Mouse (Mus musculus) adrenal gland, postnatal 14 days (tissue): ENCODE results near the gene Tifa. TPM values are rescaled to one million over a fixed set of nuclear protein-coding genes. Genes with fewer than 3 reads are reported as not detected.
"Not testable (repeated sequence)": the region's sequence is repeated elsewhere in the genome, so short reads cannot be mapped to it uniquely, and the experiment has no call there.

Experiments used
- DNase-seq: peaks from one replicate; pipeline ENCODE4 v3.0.0; 2021; ENCODE audit warnings: mixed read lengths
- long read RNA-seq, 2 experiments: library from polyadenylated mRNA; stranded (forward); transcript quantifications; one replicate each; pipeline ENCODE4 v2.0.0; 2021
- total RNA-seq: library from RNA; stranded (reverse); gene quantifications from 2 replicates; pipeline ENCODE4 v1.2.3, GENCODE M21; 2021

Tifa gene
- 3.0 and 5.2 TPM in 2 replicates for total RNA-seq
- long read RNA-seq, experiment 1, transcript Tifa-201 (3 exons, 2,245 nt) = major isoform, 5 of 11 reads
- long read RNA-seq, experiment 1, partial matches to known transcripts = 0 of 11 reads
- long read RNA-seq, experiment 1, other reads (novel, unspliced or antisense) = 4 of 11 reads
- long read RNA-seq, experiment 2, partial matches to known transcripts = 0 of 2 reads
- long read RNA-seq, experiment 2, other reads (novel, unspliced or antisense) = 0 of 2 reads

- peak; percentile 81 for DNase-seq
Observed at GRCm38 (mm10) chr3:127789500-127790191, at the start of gene Tifa. Tifa (plus strand) TSS chr3:127789805.

DNA sequence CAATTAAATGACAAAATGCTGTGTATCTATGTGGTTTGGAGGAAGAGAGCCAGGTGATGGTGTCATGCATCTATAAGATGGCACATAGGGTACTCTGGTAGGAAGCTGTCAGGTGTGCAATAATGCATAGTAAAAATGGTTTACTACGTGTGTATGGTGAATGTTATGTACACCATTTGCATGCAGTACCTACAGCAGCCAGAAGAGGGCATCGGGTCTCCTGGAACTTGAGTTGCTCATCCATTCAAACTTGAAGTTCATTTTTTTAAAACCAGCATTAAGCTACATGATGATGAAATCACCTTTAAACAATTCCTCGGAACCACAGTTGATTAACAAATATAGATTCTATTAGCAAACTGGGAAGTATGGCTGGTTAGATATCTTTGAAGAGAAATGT is 48.1 kb upstream of the Tifa start:
- DNase-seq = no peak

DNA sequence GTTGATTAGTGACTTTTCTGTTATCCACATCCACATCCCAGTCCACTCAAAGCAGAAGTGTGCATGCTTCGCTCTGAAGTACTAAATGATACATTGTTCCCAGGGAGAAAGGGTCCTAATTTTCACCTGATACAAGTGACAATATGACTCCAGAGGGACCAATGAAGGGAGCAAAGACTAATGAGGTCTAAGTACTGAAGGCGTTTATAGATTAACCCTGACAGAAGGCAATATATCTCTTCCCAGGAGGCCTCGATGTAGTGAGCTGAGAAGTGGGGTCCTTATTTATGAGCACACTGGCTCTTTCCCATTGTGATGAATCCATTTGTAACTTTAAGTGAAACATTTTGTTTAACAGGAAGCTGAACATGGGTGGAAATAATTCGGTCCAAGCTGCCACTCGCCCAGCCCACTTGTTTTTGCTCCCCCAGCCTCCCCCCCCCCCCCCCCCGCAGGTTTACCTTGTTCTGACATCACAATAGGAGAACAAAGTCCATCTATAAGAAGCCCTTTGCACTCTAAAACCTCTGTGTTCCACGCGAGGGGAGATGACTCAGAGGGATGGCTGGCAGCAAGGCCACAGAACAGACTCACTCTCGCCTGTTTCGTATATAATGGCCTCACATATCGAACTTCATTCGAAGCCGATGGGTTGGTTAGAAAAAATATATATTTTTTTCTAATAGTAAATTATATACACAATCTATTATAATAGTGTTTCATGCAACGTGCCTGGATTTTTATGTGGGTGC is 45.8 kb upstream of the Tifa start:
- no peak for DNase-seq

DNA sequence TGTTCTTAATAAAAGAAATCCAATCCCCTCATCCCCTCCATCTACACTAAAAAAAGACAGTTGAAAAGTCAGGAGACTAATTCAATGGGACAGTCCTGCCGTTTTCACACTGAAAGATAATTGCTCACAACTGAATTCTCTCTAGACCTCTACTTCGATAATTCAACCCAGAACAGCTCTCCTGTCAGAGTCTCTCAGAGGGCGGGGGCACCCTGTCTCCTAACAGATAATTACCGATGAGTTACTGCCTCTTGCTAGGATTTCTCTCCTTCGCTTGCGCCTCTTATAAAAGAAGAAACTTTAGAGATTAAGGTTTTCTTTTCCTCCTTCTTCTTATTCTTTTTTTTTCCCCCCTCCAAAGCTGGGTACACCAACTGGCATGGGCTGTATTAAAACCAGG is 44.1 kb upstream of the Tifa start:
- DNase-seq = no peak

DNA sequence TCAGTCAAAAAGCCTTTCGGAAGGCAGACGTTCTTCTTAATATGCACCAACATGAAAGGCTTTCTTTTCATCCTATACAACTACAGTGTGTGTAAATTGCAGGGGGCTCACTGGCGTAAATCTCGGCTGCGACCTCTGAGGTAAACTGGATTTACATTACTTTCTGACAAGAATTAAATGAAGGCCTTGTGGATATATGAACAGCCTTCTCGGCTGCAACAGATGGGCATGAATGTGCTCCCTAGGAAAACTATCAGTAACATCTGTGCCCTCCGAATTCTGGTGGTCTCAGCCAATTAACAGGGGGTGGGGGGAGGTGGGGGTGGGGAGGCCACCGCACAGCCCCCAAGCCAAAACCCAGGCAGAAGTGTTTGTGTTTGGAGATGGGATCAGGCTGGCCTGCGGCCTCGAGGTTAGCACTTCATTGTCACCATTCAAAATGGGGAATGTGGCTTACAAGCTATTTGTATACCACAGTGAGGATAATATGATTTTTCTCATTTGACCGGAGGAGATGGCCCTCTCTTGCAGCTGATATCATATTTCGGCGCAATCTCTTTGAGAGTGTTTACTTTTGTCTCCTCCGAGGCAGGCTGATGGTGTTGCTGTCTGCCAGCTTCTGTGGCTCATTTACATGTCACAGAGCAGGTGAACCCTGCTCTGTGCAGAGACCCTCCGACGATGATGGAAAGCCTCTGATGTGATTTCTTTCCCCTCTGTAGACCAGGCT is 43.5 kb upstream of the Tifa start:
- no peak for DNase-seq

DNA sequence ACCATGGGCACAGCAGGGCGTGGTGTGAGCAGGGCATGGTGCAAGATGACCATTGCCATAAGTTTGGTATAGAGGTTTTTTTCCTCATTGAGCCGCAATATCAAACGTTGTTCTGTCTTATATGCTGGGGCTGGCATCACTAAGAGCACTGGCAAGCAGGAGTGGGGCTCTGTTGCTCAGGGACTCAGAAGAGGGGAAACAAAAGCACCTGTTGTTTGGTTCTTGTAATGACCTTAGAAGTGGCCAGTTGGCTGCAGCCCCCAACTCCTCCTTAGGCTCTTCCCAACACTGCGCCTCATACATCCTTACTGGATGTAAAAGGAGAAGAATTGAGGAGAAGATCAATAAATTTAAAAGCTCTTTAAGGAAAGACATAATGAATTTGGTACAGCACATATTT is 41.0 kb upstream of the Tifa start:
- no peak for DNase-seq

- DNase-seq = no peak
Observed at GRCm38 (mm10) chr3:127749266-127749665, 40.3 kb upstream of the Tifa start.

DNA sequence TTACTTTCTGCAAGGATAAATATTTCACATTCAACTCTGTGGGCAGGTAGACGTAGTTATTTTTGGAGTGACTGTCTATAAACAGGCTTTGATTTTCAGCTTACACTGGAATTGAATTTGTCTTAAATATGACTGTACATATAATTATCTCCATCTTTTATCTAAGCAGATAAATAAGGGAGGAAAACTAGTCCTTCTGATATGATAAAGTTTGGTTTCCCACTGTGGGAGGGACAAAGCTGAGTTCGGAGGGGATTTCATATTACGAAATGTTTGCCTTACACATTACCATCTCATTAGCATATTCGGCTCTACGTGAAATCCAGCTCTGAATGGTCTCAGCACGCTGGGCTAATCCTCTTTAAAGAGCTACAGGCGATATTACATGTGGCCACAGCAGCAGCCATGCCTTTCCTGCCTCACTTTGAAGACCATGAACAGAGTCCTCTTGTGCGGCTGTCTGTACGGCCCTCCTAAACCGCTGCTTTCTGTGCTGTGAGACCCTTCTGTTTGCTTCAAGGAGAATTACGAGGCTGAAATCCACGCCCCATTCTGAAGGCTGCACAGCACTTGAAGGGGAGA is 39.5 kb upstream of the Tifa start:
- no peak for DNase-seq

- no peak for DNase-seq
Observed at GRCm38 (mm10) chr3:127756458-127756857, 33.1 kb upstream of the Tifa start.

DNA sequence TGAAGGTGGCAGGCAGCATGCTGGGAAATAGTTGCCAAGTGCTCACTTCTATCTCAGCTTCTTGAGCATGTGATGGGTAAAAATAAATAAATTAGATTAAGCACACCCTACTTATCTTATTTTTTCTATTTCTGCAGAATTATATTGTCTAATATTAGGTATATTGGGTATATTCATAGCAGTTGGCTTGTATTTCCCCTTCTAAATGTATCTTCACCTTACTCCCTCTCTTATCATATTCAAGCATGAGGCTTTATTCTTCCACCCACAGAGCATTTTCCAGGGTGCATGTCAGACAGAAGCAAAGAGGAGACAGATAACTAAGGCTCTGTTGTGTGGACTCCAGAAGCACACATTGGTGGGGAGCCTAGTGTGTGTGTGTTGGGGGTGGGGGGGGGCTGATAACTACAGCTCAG is 31.7 kb upstream of the Tifa start:
- no peak for DNase-seq

- DNase-seq = no peak
Observed at GRCm38 (mm10) chr3:127758806-127759205, 30.8 kb upstream of the Tifa start.

DNA sequence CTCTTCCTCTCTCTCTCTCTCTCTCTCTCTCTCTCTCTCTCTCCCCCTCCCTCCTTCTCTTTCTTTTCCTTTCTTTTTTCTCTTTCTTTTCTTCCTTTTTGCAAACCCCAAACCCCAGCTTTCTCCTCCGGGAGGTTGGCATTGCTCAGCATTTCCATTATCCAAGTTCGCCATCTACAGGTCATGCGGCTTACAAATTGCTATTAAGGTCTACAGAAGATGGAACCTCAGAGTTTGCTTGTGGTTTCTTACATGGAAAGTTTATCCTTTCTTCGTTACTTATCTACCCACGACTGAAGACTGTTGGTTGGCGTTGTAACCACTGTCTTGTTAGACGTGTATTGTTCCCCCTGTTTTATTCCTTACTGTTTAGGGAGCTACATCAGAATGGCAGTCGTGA is 30.4 kb upstream of the Tifa start:
- DNase-seq = peak; percentile 58

- DNase-seq = no peak
Observed at GRCm38 (mm10) chr3:127762403-127762802, 27.2 kb upstream of the Tifa start.

DNA sequence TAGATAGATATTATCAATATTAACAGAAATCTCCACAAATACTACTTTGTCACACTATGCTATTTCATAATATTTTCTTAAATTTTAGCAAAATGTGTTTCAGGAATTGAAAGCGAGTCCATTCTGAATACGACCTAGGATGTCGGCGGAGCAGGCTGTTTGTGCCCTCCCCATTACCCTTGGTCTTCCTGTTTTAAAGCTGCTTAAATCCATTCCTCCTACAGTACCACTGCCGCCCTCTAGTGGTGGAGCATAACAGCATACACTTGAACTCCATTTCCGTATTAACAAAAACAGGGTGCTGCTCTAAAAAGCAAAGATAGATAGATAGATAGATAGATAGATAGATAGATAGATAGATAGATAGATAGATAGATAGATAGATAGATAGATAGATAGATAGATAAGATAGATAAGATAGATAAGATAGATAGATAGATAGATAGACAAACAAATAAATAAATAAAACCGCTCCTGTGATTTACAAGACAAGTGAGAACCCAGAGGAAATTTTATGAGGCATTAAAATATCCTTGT is 26.5 kb upstream of the Tifa start:
- peak; percentile 88 for DNase-seq

- DNase-seq = peak; percentile 38
Observed at GRCm38 (mm10) chr3:127764541-127764940, 25.1 kb upstream of the Tifa start.

DNA sequence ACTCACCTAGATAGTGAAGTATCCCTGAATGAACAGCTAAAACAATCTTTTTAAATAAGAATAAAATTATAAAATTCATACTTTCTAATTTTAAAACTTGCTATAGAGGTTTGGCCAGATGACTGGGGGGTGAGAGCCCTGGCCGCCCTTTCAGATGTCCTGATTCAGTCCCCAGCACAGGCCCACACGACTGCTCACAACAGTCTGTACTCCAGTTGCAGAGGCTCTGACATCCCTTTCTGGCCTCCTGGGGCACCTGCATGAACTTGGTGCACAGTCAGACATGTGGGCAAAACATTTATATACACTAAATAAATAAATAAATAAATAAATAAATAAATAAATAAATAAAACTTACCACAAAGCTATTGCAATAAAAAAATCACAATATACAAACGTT is 23.6 kb upstream of the Tifa start:
- no peak for DNase-seq

GRCm38 (mm10) chr3:127769146-127769545 is 20.5 kb upstream of the Tifa start:
- DNase-seq = no peak

DNA sequence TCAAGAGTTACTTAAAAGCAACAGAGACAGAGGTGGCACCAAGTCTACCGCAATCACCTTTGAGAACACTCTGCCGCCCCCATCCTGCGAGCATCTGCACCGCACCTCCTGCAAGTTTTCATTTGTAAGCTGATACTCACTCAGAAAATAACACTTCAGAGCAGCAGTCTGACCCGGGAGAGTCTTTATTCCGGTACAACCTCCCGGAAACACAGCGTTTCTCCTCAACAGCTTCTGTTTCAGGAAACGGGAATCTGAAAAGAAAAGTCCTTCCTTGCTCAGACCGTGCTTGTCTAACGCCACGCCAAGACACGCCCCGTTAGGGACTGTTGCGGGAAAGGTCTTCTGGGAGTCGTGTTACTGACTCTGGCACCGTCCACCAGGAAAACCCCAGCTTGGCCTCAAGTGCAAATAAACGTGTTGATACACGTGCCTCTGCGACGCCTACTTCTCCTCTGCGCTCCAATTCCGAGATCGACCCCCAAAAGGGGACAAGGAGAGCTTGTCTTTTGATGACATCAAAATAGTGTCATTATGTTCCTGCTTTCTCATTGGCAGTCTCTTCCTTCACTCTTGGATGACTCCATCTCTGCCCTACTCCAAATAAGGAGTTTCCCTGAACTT is 9.5 kb upstream of the Tifa start, which contains the start of gene Alpk1:
Alpk1 (minus strand) TSS at position 507 of the 624 bp plus-strand sequence.
- peak; percentile 79 for DNase-seq

- DNase-seq = peak; percentile 22
Observed at GRCm38 (mm10) chr3:127780921-127781320, 8.7 kb upstream of the Tifa start.

DNA sequence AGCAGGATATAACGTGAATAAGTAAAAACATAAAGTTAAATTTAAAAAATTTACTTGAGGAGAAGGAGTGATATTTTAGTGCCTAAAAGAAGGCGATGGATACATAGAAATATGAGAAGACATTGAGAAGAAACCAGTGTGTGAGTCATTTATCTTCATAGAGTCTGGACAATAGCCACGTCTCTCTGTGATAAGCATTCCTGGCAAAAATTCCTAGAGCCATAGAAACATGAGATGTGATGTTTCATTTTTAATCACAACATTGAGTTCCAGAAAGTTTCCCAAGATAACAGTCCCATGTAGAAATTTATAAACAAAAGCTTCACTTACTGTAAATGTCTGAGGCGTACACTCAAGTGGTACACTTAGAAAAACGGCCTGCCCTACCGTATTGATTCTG is 6.7 kb upstream of the Tifa start:
- no peak for DNase-seq

GRCm38 (mm10) chr3:127783680-127784079 is 5.9 kb upstream of the Tifa start:
- not testable (repeated sequence) for DNase-seq
